Mouse (Mus musculus): ENCODE results near the gene Atp6ap1. TPM values are rescaled to one million over a fixed set of nuclear protein-coding genes. Genes with fewer than 3 reads are reported as not detected.

Atp6ap1 gene
- polyA plus RNA-seq, 1 experiment, result 40.3 TPM

GRCm38 (mm10) chrX:74352645-74353466, 56.0 kb downstream of the Atp6ap1 start:
- Histone ChIP-seq H3K4me1 (ENCODE audit: control insufficient read depth, insufficient read depth, low read length) (peaks cover 3% of the 10 kb centered on the region; the same call in 1 of the 2 replicates), H3K27ac (ENCODE audit: control insufficient read depth, insufficient read depth, low read depth, low read length) (no peak overlapping the region), H3K27me3 (ENCODE audit: control insufficient read depth, insufficient read depth, low read length) (no peaks in the 10 kb centered on the region), H3K4me3 (ENCODE audit: control insufficient read depth, low read depth, low read length) (peak overlapping the region; percentile 79), H3K36me3 (ENCODE audit: control insufficient read depth, insufficient read depth, low read length) (no peaks in the 10 kb centered on the region)
- TF ChIP-seq POLR2A (IDR thresholded peaks at IDR 0.05; ENCODE audit: control insufficient read depth, low read depth, low read length) (no peak), CTCF (IDR thresholded peaks at IDR 0.05; ENCODE audit: control insufficient read depth, insufficient read depth, insufficient replicate concordance, low read depth, low read length) (no peak)

- no peak within 1 kb of the TSS for H3K27ac ChIP-seq (ENCODE audit: control insufficient read depth, insufficient read depth, low read depth, low read length)
- H3K36me3 ChIP-seq (ENCODE audit: control insufficient read depth, insufficient read depth, low read length), result no peaks in the 10 kb centered on the region
- peak within 1 kb of the TSS; percentile 79 for H3K4me3 ChIP-seq (ENCODE audit: control insufficient read depth, low read depth, low read length)
- peak; percentile 52; the same call in 1 of the 2 replicates for TF ChIP-seq POLR2A (IDR thresholded peaks at IDR 0.05; ENCODE audit: control insufficient read depth, low read depth, low read length)
- no peak for TF ChIP-seq CTCF (IDR thresholded peaks at IDR 0.05; ENCODE audit: control insufficient read depth, insufficient read depth, insufficient replicate concordance, low read depth, low read length)
- no peaks in the 10 kb centered on the region for H3K27me3 ChIP-seq (ENCODE audit: control insufficient read depth, insufficient read depth, low read length)
- peaks cover 3% of the 10 kb centered on the region; the same call in 1 of the 2 replicates for H3K4me1 ChIP-seq (ENCODE audit: control insufficient read depth, insufficient read depth, low read length)
These were observed 56.5 kb downstream of the Atp6ap1 start, which contains the start of gene Lage3 for GRCm38 (mm10) chrX:74353467-74353770. Gene Lage3 (minus strand): TSS chrX:74353618.

Other genes starting within 250 kb of the Atp6ap1 start
- not detected in 2 replicates for gene Opn1mw, start 169.6 kb upstream of the Atp6ap1 start, polyA plus RNA-seq (2012; rRNA removed)
- gene Mecp2, start 161.7 kb upstream of the Atp6ap1 start, polyA plus RNA-seq (2012; rRNA removed), result 0.74 and 0.76 TPM in 2 replicates
- 1.2 and 1.7 TPM in 2 replicates for gene Tex28, start 129.3 kb upstream of the Atp6ap1 start, polyA plus RNA-seq (2012; rRNA removed)
- 5.6 and 6.8 TPM in 2 replicates for gene Tktl1, start 119.8 kb upstream of the Atp6ap1 start, polyA plus RNA-seq (2012; rRNA removed)
- gene Flna, start 47.3 kb upstream of the Atp6ap1 start, polyA plus RNA-seq (2012; rRNA removed), result 49.6 and 96.4 TPM in 2 replicates
- gene Emd, start 42.4 kb upstream of the Atp6ap1 start, polyA plus RNA-seq (2012; rRNA removed), result 29.9 and 33.6 TPM in 2 replicates
- 85.8 and 143 TPM in 2 replicates for gene Rpl10, start 26.3 kb upstream of the Atp6ap1 start, polyA plus RNA-seq (2012; rRNA removed)
- 17.4 and 20.0 TPM in 2 replicates for gene Taz, start 15.2 kb upstream of the Atp6ap1 start, polyA plus RNA-seq (2012; rRNA removed)
- gene Dnase1l1, start 14.8 kb upstream of the Atp6ap1 start, polyA plus RNA-seq (2012; rRNA removed), result 1.7 and 1.8 TPM in 2 replicates
- 18.0 and 19.7 TPM in 2 replicates for gene Gdi1, start 7.9 kb downstream of the Atp6ap1 start, polyA plus RNA-seq (2012; rRNA removed)
- gene Fam50a, start 15.9 kb downstream of the Atp6ap1 start, polyA plus RNA-seq (2012; rRNA removed), result 1.4 and 1.9 TPM in 2 replicates
- 1.9 and 2.1 TPM in 2 replicates for gene Plxna3, start 32.0 kb downstream of the Atp6ap1 start, polyA plus RNA-seq (2012; rRNA removed)
- gene Lage3, start 56.5 kb downstream of the Atp6ap1 start, polyA plus RNA-seq (2012; rRNA removed), result 7.0 and 7.3 TPM in 2 replicates
- 11.5 and 13.2 TPM in 2 replicates for gene Ubl4a, start 76.1 kb downstream of the Atp6ap1 start, polyA plus RNA-seq (2012; rRNA removed)
- 6.2 and 9.0 TPM in 2 replicates for gene Slc10a3, start 76.3 kb downstream of the Atp6ap1 start, polyA plus RNA-seq (2012; rRNA removed)
- gene Fam3a, start 96.2 kb downstream of the Atp6ap1 start, polyA plus RNA-seq (2012; rRNA removed), result 5.6 and 6.5 TPM in 2 replicates
- gene Ikbkg, start 96.2 kb downstream of the Atp6ap1 start, polyA plus RNA-seq (2012; rRNA removed), result 2.1 and 2.9 TPM in 2 replicates
- 6.9 and 7.7 TPM in 2 replicates for gene G6pdx, start 132.1 kb downstream of the Atp6ap1 start, polyA plus RNA-seq (2012; rRNA removed)
- gene Gm6880, start 184.3 kb downstream of the Atp6ap1 start, polyA plus RNA-seq (2012; rRNA removed), result 26.3 and 26.6 TPM in 2 replicates

All from testis, adult 2 months (tissue).